Mouse (Mus musculus) heart, postnatal 14 days (tissue): ENCODE data around the gene Igf2bp3. TPM values are rescaled to one million over a fixed set of nuclear protein-coding genes. Genes with fewer than 3 reads are reported as not detected.

Source experiments
- DNase-seq, 2 experiments: peaks; one replicate each; pipeline ENCODE4 v3.0.0; 2021 to 2022
- intact Hi-C: fragments of 180-260 bp; cut with DNase I; formaldehyde crosslinking; loops from one replicate; pipeline ENCODE4 v1.15.1; 2025
- total RNA-seq, 2 experiments: library from RNA; stranded (reverse); gene quantifications; 2 replicates each; pipeline ENCODE4 v1.2.3; 2021

Igf2bp3 gene
- total RNA-seq, 2 experiments from 2014 or later = 0.93 to 1.6 TPM

- DNase-seq = no peak
- intact Hi-C loops = no loop called here
Measured at GRCm38 (mm10) chr6:49148368-49148767, 66.4 kb downstream of the Igf2bp3 start.

DNA sequence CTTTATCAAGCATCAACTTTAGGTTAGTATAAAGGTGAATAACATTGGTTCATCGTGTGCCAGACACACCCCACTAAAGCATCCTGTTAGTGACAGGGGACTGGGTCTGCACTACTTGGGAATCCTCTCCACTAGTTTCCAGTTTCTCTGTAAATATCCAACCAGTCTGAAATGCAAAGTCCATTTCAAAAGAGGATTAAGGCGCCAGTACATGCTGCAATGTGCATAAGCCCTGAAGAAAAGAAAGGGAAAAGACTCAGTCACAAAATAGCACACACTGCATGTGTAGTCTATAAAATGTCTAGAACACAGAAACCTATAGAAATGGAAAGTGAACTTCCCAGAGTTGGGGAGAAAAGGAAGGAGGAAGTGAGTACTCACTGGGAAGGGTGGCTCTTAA lies 68.3 kb downstream of the Igf2bp3 start:
- no peak for DNase-seq
- intact Hi-C loops = no loop called here

GRCm38 (mm10) chr6:49142428-49142827 lies 72.3 kb downstream of the Igf2bp3 start:
- intact Hi-C loops = loop anchor here (5.0 kb wide), 1 partner anchor 85 kb away; no protein-coding TSS in a partner anchor
- peak; percentile 18 to 20 for DNase-seq

DNA sequence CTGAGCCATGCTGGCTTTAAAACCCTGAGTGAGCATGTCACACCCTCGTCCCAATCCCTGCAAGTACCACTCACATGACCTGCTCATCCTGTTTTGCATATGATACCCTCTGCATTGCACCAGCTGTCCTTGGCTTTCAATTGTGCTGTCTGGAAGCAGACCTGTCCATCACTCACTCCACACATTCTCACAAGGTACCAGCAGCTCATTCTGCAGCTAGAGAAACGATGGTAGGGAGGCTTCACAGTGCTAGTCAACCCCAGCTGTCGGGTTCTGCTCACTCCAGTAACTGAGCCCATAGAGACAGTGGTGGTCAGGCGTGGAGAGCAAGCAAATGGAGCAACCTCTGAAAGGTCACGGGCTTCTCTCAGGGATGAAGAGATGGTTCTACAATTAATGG lies 73.6 kb downstream of the Igf2bp3 start:
- DNase-seq = no peak
- intact Hi-C loops = loop anchor here (5.0 kb wide), 1 partner anchor 84 kb away; no protein-coding TSS in a partner anchor

DNA sequence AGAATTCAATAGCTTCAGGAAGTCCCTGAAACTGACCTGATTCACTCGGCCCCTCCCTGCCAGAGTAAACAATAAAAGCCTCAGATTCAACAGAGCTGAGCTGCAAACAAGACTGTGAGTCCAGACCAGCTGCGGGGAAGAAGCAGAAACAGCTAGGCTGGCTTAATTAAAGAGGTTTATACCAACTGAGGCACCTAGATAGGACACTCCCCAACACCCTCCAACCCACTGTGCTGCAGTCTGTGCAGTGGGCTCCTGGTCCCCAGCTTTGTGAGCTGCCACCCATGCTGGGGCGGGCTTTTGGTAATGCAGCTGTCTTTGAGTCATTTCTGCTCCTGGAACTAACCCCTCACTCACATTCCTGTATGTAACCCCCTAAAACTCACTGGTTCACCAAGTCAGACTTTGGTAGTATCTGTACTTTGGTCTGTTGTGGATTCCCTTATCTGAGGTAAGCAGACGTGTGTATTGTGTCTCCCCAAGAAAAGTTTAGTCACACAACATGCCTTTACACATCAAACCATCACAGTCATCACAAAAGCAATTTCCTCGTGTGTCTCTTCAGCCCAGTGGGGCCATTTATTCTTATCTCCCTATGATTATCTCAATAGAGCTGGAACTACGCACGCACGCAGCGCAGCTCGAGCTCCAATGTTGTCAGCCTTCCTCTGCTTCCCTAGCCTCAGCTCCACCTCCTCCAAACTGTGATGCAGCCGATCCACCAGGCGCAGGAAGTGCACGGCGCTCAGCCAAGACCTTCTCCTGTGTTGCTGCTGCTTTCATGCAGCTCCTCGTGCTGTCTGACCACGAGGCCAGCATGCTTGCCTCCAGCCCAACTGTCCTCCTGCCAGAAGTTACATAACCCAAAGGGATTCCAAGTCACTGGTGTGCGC lies 76.4 kb downstream of the Igf2bp3 start:
- intact Hi-C loops = no loop called here
- peak; percentile 21 to 33 for DNase-seq

DNA sequence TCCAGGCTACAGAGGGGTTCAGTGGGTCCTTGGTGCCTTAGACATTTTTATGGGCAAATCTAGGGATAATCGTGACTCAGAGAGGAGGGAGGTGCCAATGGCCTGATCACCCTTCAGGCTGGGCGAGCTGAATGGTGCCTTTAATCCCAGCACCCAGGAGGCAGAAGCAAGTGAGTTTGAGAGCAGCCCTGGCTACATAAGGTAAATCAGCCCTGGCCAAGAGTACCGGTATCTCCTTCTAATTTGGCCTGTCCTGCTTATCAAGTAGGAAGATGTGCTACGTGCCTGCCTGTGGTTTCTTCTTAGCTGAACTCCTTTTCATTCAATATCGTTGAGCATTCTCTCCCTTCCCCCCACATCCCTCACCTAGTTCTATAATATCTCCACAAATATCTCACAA lies 78.0 kb downstream of the Igf2bp3 start:
- intact Hi-C loops = no loop called here
- no peak for DNase-seq

DNA sequence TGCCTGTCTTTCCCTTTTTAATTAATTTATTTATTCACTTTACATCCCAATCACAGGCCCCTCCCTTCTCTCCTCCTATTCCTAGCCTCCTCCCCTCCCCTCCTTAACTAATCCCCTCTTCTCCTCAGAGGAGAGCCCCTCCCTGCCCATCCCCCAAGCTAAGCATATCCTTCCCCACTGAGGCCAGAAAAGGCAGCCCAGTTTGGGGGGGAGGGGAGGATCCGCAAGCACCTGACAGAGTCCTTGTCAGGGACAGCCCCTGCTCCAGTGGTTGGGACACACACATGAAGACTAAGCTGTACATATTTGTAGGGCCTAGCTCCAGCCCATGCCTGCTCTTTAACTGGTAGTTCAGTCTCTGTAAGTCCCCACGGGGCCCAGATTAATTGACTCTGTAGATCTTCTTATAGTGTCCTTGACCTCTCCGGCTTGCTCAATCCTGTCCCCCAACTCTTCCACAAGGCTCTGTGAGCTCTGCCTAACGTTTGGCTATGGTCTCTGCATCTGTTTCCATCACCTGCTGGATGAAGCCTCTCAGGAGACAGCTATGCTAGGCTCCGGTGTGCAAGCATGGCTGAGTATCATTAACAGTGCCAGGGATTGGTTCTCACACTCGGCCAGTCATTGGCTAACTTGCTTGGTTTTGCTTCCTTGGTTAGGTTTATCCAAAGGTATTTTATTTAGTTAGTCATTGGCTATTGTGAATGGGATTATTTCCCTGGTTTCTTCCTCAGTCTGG lies 82.2 kb downstream of the Igf2bp3 start:
- intact Hi-C loops = no loop called here
- no peak for DNase-seq

DNA sequence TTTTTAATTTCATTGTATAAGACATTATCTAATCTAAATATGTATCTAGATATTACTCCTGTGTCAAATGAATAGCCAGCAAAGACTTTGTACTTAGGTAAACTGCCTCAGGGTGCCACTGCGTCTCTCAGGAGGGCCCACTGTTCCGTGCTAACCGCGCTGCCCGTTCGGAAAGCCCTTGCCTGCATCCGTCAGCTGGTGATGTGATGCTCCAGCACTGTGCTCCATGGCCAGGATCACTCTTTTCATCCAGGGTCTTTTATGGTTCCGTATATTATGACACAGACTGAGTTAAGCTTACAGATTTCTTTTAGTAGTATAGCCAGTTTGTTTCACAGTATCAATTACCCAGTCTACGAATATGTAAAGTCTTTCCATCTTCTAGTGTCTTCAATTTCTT lies 82.9 kb downstream of the Igf2bp3 start:
- DNase-seq = no peak
- intact Hi-C loops = no loop called here

DNA sequence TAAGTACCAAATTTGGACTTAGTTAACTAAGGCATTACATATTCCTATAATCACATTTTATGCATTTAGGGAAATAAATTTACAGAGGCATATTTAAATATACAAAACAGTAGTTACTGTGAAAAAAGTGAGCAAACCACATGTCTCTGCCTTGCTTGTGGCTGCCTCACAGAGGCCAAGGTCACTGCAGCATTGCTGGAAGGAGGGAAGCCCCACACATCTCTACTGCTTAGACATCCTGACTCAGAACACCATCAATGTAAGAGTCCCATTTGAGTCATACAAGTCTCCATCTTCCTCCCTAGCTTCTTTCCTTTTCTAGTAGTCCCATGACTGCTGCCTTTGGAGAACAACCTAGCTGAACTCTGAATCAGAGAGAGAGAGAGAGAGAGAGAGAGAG lies 84.4 kb downstream of the Igf2bp3 start:
- intact Hi-C loops = no loop called here
- DNase-seq = no peak

DNA sequence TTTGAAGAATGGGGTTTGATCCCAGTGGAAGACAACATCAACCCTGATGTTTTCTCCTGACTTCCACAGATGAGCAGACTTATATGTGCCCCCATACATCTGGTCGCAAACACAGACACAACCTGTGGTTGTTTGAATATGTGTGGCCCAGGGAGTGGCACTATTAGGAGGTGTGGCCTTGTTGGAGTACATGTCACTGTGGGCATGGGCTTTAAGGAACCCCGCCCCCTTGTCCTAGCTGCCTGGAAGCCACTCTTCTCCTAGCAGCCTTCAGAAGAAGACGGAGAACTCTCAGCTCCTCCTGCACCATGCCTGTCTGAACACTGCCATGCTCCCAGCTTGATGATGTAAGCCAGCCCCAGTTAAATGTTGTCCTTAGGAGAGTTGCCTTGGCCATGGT lies 94.4 kb downstream of the Igf2bp3 start:
- intact Hi-C loops = no loop called here
- DNase-seq = no peak

- DNase-seq = peak; percentile 22 to 37
- intact Hi-C loops = no loop called here
Measured at GRCm38 (mm10) chr6:49119462-49120135, 95.2 kb downstream of the Igf2bp3 start.

- no peak for DNase-seq
- intact Hi-C loops = no loop called here
Measured at GRCm38 (mm10) chr6:49118446-49118845, 96.3 kb downstream of the Igf2bp3 start.

- intact Hi-C loops = no loop called here
- no peak for DNase-seq
Measured at GRCm38 (mm10) chr6:49116241-49116640, 98.5 kb downstream of the Igf2bp3 start.

GRCm38 (mm10) chr6:49115550-49115949 lies 99.2 kb downstream of the Igf2bp3 start:
- intact Hi-C loops = no loop called here
- no peak for DNase-seq

DNA sequence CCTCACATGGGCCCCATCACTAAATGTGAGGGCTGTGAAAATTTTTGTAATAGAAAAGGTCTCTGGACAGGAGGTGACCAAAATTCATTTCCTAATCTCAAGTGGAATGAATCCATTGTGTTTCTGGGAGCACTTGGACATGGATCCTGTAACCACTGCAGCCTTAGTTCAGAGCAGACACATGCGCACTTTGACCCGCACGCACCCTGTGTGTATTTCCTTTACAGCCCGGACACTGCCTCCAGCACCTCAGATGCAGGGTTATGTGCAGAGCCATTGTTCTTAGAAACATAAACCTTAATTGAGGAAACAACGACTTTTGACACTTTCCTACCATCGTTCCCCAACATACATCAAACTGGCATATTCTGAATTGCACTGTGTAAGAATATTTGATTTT lies 100.3 kb downstream of the Igf2bp3 start:
- intact Hi-C loops = no loop called here
- no peak for DNase-seq

DNA sequence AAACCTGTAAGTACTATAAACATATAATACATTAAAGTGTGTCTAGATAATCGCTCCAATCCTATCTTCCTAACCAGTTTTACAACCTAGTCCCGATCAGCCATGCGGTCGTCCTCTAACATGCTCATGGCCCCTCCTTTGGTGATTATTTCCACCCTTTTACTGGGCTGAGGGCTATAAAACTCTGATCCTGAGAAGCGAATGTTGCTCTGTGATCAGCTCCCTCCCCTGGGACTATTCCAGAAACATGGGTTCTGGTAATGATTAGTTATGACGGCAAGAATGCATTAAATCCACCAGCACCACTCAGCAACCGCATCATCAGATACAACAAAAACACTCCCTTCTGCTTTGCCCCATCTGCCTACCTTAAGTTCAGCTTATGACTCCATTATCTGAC lies 100.9 kb downstream of the Igf2bp3 start:
- intact Hi-C loops = no loop called here
- no peak for DNase-seq

- intact Hi-C loops = no loop called here
- no peak for DNase-seq
Measured at GRCm38 (mm10) chr6:49109196-49109595, 105.6 kb downstream of the Igf2bp3 start.

DNA sequence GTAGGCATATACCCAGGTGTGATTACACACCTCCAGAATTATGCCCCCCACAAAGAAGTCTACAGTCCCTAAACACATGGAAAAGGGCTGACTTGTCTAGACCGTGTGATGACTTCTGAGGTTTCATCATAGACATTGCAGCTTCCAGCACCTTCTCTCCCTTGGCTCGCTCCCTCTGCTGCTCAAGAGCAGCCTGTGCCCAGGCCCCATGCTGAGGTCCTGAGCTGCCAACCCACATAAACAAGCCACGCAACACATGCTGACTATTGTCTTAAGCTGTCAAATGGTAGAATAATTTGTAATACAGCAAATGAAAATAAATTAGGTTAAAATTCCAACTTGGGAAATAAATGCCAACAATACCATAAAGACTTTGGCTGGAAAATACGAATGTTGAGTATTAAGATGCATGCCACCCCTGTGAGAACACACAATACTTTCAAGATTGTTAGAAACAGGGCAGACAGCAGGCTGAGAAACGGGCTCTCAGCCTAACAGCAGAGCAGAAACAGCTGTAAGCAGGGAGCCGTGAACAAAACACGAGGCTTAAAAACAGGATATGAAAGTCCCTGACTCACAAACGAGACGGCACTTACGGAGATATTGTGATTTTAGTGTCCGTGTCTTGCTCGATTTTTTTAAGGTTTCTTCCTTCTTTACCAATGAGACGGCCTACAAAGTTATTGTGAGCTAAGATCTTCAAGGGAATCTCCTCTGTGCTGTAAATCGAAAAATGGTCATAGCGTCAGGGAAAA lies 107.8 kb downstream of the Igf2bp3 start:
- no peak for DNase-seq
- intact Hi-C loops = no loop called here

DNA sequence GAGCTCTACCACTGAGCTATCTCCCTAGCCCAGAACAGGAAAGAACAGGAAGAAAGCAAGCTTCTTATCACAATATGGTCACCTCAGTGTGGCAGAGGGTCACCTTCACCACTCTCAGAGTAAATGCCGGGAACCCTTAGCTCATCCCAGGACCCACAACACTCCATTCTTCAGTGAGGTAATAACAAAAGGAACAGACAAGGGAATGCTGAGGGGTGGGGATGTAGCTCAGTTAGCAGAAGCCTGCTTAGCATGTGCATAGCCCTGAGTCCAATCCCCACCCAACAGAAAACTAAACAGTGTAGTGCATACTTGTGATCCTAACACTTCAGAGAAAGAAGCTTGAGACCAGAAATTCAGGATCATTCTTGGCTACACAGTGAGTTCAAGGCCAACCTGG lies 115.7 kb downstream of the Igf2bp3 start:
- intact Hi-C loops = no loop called here
- no peak for DNase-seq

DNA sequence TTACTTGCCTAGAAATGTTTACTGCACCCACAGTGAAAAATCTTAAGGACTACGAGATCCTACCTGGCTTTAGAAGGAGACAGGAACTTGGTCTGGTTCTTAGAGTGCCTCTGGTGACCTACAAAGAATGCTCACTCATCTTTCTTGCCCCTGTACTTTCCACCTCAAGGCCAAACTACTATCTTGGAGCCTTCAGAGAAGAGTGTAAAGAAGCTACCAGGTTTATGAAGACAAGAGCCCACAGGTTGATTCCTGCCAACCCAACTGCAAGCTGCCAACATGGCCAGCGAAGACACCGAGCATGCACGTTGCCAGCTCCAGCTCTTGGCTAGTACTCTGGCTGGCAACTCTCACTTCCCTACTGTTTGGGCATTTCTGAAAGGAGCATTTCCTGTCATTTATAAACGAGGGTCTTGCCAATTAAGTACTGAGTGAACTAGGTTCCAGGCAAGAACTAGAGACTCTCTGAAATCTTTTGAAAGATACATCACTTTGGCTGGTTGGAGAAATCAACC lies 117.1 kb downstream of the Igf2bp3 start:
- peak; percentile 13 to 25 for DNase-seq
- intact Hi-C loops = no loop called here
